Mouse (Mus musculus) neutrophil, adult 59 days (primary cell): ENCODE results near the gene Cd8a. TPM values are rescaled to one million over a fixed set of nuclear protein-coding genes. Genes with fewer than 3 reads are reported as not detected.

Experiments used
- total RNA-seq, 2 experiments: library from RNA; stranded (reverse); gene quantifications; 1 replicate in 1 of 2; 2 replicates in 1 of 2; pipeline ENCODE4 v1.2.4; 2023

The Cd8a gene
- total RNA-seq = under 1 TPM; 0.35 to 0.36 TPM

DNA sequence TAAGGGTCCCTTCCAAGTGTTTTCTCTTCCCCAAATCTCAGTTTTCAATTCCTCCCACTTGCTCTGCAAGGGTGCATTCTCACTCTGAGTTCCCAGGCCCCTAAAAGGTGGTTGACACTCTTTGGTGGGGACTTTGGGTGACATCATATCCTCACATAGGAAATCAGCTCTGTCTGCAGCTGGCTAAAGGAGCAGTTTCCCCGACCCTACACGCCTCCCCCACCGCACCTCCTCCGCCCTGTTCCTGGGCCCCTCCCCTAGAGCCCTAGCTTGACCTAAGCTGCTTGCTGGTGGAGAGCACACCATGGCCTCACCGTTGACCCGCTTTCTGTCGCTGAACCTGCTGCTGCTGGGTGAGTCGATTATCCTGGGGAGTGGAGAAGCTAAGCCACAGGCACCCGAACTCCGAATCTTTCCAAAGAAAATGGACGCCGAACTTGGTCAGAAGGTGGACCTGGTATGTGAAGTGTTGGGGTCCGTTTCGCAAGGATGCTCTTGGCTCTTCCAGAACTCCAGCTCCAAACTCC, at the start of gene Cd8a:
Gene Cd8a (plus strand): TSS at position 179 of the 527 bp plus-strand sequence.

Other genes with a start within 250 kb of the Cd8a start
- not detected for gene Thnsl2, start 229.0 kb upstream of the Cd8a start, total RNA-seq
- gene Fabp1, start 173.6 kb upstream of the Cd8a start, total RNA-seq = not detected
- 10 to 100 TPM; 37.3 to 37.4 TPM for gene Krcc1, start 101.8 kb upstream of the Cd8a start, total RNA-seq
- gene Smyd1, start 51.2 kb upstream of the Cd8a start, total RNA-seq = not detected
- not detected for gene Cd8b1, start 50.6 kb upstream of the Cd8a start, total RNA-seq
- 10 to 100 TPM; 41.3 to 44.5 TPM for gene Rmnd5a, start 67.2 kb downstream of the Cd8a start, total RNA-seq
- 10 to 100 TPM; 15.6 to 17.1 TPM for gene Rnf103, start 120.5 kb downstream of the Cd8a start, total RNA-seq
- gene Chmp3, start 170.4 kb downstream of the Cd8a start, total RNA-seq = 10 to 100 TPM; 56.5 to 64.5 TPM